In genomic region chr4:63596010-63596409, GRCm38 (mm10) we compare ENCODE assay signal across 30 mouse cellular contexts. TPM values are rescaled to one million over a fixed set of nuclear protein-coding genes. Genes with fewer than 3 reads are reported as not detected.
A peak's percentile ranks its signal among the peaks of the same experiment; 100 is the strongest.
DNase-seq lines count a peak whose midpoint lies in the region; ATAC-seq and TF ChIP-seq lines count a peak whose summit lies in the region.
"Had no signal": no experiment of that assay in that cellular context is flagged by ENCODE, and none has a peak within 500 bp of the region (broad histone marks: within the 10 kb centered on the region; RNA-seq: fewer than 3 reads in every experiment).

No protein-coding gene starts in this region.

- no peak for ATAC-seq in heart, embryonic 12.5 days (ENCODE audit: insufficient number of reproducible peaks, low FRiP score)
- peak; percentile 78 for ATAC-seq in intestine, postnatal 0 days
- ATAC-seq in hindbrain, embryonic 16.5 days = no peak
- ATAC-seq: forebrain, embryonic 14.5 days; forebrain, embryonic 16.5 days; Patski had no signal

- no peaks in the 10 kb centered on the region for H3K79me2 ChIP-seq in myocyte (ENCODE audit: control insufficient read depth, insufficient read depth)

- peaks cover 16% of the 10 kb centered on the region for H3K4me1 ChIP-seq in heart, embryonic 12.5 days (replicated peaks)
- H3K4me1 ChIP-seq in intestine, postnatal 0 days (replicated peaks; ENCODE audit: control insufficient read depth, insufficient read depth, low read length) = peaks cover 9% of the 10 kb centered on the region; the same call in 1 of the 2 replicates
- no peaks in the 10 kb centered on the region for H3K4me1 ChIP-seq in hindbrain, embryonic 16.5 days (ENCODE audit: control insufficient read depth, insufficient read depth, low read depth, low read length)
- H3K4me1 ChIP-seq: embryonic facial prominence, embryonic 13.5 days; embryonic facial prominence, embryonic 15.5 days; forebrain, embryonic 10.5 days had no signal

- no peak overlapping the region for H3K9ac ChIP-seq in heart, embryonic 12.5 days
- H3K9ac ChIP-seq in intestine, postnatal 0 days (ENCODE audit: low read depth, low read length) = no peak overlapping the region
- no peak overlapping the region for H3K9ac ChIP-seq in hindbrain, embryonic 16.5 days (ENCODE audit: low read depth, low read length)
- H3K9ac ChIP-seq: embryonic facial prominence, embryonic 13.5 days; embryonic facial prominence, embryonic 15.5 days; forebrain, embryonic 12.5 days had no signal

- TF ChIP-seq CTCF in intestine, postnatal 0 days (IDR thresholded peaks at IDR 0.05; ENCODE audit: low read depth) = no peak

- H3K27me3 ChIP-seq in heart, embryonic 12.5 days (replicated peaks) = no peaks in the 10 kb centered on the region
- H3K27me3 ChIP-seq in intestine, postnatal 0 days (replicated peaks; ENCODE audit: control insufficient read depth, insufficient read depth, low read length) = no peaks in the 10 kb centered on the region
- no peaks in the 10 kb centered on the region for H3K27me3 ChIP-seq in myocyte (ENCODE audit: control insufficient read depth, insufficient read depth, insufficient read length)
- H3K27me3 ChIP-seq in hindbrain, embryonic 16.5 days (replicated peaks; ENCODE audit: control insufficient read depth, insufficient read depth, low read length) = no peaks in the 10 kb centered on the region
- H3K27me3 ChIP-seq: CH12.LX; embryonic facial prominence, embryonic 13.5 days; embryonic facial prominence, embryonic 15.5 days; forebrain, embryonic 12.5 days; Patski had no signal

- 79% methylated on average over 4 of the region's 4 CpGs for WGBS in heart, embryonic 12.5 days
- 35% methylated on average over 4 of the region's 4 CpGs for WGBS in intestine, postnatal 0 days
- 97% methylated on average over 4 of the region's 4 CpGs for WGBS in hindbrain, embryonic 16.5 days

- DNase-seq in heart, adult 11 months = peak; percentile 68
- DNase-seq in layer of hippocampus, postnatal 36 days = no peak
- DNase-seq: adrenal gland, adult 8-10 months; adrenal gland, postnatal 14 days; adrenal gland, postnatal 36 days; cerebellum, adult 11-12 months; cerebellum, adult 8-10 months; cerebellum, adult 9-11 months; cerebellum, postnatal 14 days; cerebellum, postnatal 36 days; embryo, embryonic 11 days had no signal

- H3K27ac ChIP-seq in heart, embryonic 12.5 days (ENCODE audit: poor library complexity, severe bottlenecking) = no peak overlapping the region
- 0 out of 2 replicates have a peak overlapping the region, but pooled peaks have one; percentile 21 for H3K27ac ChIP-seq in intestine, postnatal 0 days (ENCODE audit: low read depth, low read length)
- no peak overlapping the region for H3K27ac ChIP-seq in hindbrain, embryonic 16.5 days (ENCODE audit: low read depth, low read length)
- H3K27ac ChIP-seq: embryonic facial prominence, embryonic 13.5 days; embryonic facial prominence, embryonic 15.5 days; forebrain, embryonic 10.5 days; forebrain, embryonic 12.5 days had no signal

- H3K4me2 ChIP-seq in heart, embryonic 12.5 days = no peak overlapping the region
- H3K4me2 ChIP-seq in intestine, postnatal 0 days (replicated peaks; ENCODE audit: low read depth) = 0 out of 2 replicates have a peak overlapping the region, but pooled peaks have one; percentile 6
- no peak overlapping the region for H3K4me2 ChIP-seq in myocyte (ENCODE audit: low read depth)
- H3K4me2 ChIP-seq in hindbrain, embryonic 16.5 days (ENCODE audit: low read length) = no peak overlapping the region
- H3K4me2 ChIP-seq: embryonic facial prominence, embryonic 13.5 days; embryonic facial prominence, embryonic 15.5 days; forebrain, embryonic 12.5 days had no signal

- TF ChIP-seq POLR2A in myocyte (IDR thresholded peaks at IDR 0.05; ENCODE audit: insufficient read length, low read depth) = no peak

- H3K36me3 ChIP-seq in heart, embryonic 12.5 days = no peaks in the 10 kb centered on the region
- H3K36me3 ChIP-seq in intestine, postnatal 0 days (ENCODE audit: control insufficient read depth, insufficient read depth) = no peaks in the 10 kb centered on the region
- no peaks in the 10 kb centered on the region for H3K36me3 ChIP-seq in myocyte (ENCODE audit: control insufficient read depth, insufficient read depth)
- no peaks in the 10 kb centered on the region for H3K36me3 ChIP-seq in hindbrain, embryonic 16.5 days (ENCODE audit: control insufficient read depth, insufficient read depth, low read length)
- H3K36me3 ChIP-seq: embryonic facial prominence, embryonic 13.5 days; embryonic facial prominence, embryonic 15.5 days; forebrain, embryonic 10.5 days; forebrain, embryonic 12.5 days; G1E had no signal

- H3K9me3 ChIP-seq in heart, embryonic 12.5 days (replicated peaks) = no peaks in the 10 kb centered on the region
- H3K9me3 ChIP-seq in intestine, postnatal 0 days (ENCODE audit: control insufficient read depth) = no peaks in the 10 kb centered on the region
- no peaks in the 10 kb centered on the region for H3K9me3 ChIP-seq in hindbrain, embryonic 16.5 days (ENCODE audit: control insufficient read depth, low read length)
- H3K9me3 ChIP-seq: embryonic facial prominence, embryonic 13.5 days; embryonic facial prominence, embryonic 15.5 days; forebrain, embryonic 10.5 days; forebrain, embryonic 12.5 days had no signal

- H3ac ChIP-seq in myocyte (ENCODE audit: control insufficient read depth, insufficient read length) = no peak overlapping the region

- H3K4me3 ChIP-seq in heart, embryonic 12.5 days = no peak overlapping the region
- no peak overlapping the region for H3K4me3 ChIP-seq in intestine, postnatal 0 days (ENCODE audit: low read depth, low read length)
- H3K4me3 ChIP-seq in myocyte = no peak overlapping the region
- no peak overlapping the region for H3K4me3 ChIP-seq in hindbrain, embryonic 16.5 days (ENCODE audit: low read length)
- H3K4me3 ChIP-seq: embryonic facial prominence, embryonic 13.5 days; embryonic facial prominence, embryonic 15.5 days; erythroblast, embryonic 14.5 days; forebrain, embryonic 10.5 days; forebrain, embryonic 12.5 days had no signal

TF ChIP-seq in myocyte, 11 proteins besides CTCF, POLR2A, EP300 and RAD21:
- TF ChIP-seq TCF12 (IDR thresholded peaks at IDR 0.05; ENCODE audit: insufficient read depth, poor library complexity, severe bottlenecking) (no peak), MYOG (IDR thresholded peaks at IDR 0.05; ENCODE audit: control insufficient read depth in 1 of 3, insufficient read depth in 1 of 3, insufficient read length in 2 of 3, low read depth in 2 of 3) (peak in 1 of 3 experiments; percentile 58), MYOD1 (IDR thresholded peaks at IDR 0.05; ENCODE audit: control insufficient read depth in 1 of 3, insufficient read length in 2 of 3, low read depth in 2 of 3) (peak in 2 of 3 experiments; percentile 76 to 87)

RNA-seq across cellular contexts. Expression of gene Gm11213, which starts 9.1 kb away (rescaled TPM):
- not detected in 2 replicates for polyA plus RNA-seq in heart, embryonic 12.5 days (2016; fragmentation: Nextera tagmentation; extraction: Ambion mirVana)
- polyA plus RNA-seq in intestine, postnatal 0 days (2015; fragmentation: Nextera tagmentation; extraction: Ambion mirVana) = not detected in 2 replicates
- not detected for polyA plus RNA-seq in myocyte (2012; fragmentation: generic; extraction: Trizol)
- total RNA-seq in layer of hippocampus, postnatal 36 days (2021) = not detected
- polyA plus RNA-seq in hindbrain, embryonic 16.5 days (2015; fragmentation: Nextera tagmentation; extraction: Ambion mirVana) = not detected in 2 replicates
- total RNA-seq: adrenal gland, adult 18-20 months; adrenal gland, adult 8-10 months; adrenal gland, postnatal 14 days; adrenal gland, postnatal 36 days; CH12.LX; common myeloid progenitor, adult 5-6 weeks; G1E had no signal
- polyA plus RNA-seq: activated CD4-positive, CD25-positive, alpha-beta regulatory T cell, adult 4 months; CD4-positive, CD25-positive, alpha-beta regulatory T cell, adult 4 months; embryonic facial prominence, embryonic 11.5 days; embryonic facial prominence, embryonic 13.5 days; embryonic facial prominence, embryonic 15.5 days; erythroblast, embryonic 14.5 days; forebrain, embryonic 10.5 days; forebrain, embryonic 12.5 days; forebrain, embryonic 14.5 days; forebrain, embryonic 16.5 days; G1E; Patski had no signal

RNA-seq across cellular contexts. Expression of gene Tex48, which starts 26.2 kb away (rescaled TPM):
- polyA plus RNA-seq in heart, embryonic 12.5 days (2016; fragmentation: Nextera tagmentation; extraction: Ambion mirVana) = not detected in 2 replicates
- not detected in 2 replicates for polyA plus RNA-seq in intestine, postnatal 0 days (2015; fragmentation: Nextera tagmentation; extraction: Ambion mirVana)
- not detected for polyA plus RNA-seq in myocyte (2012; fragmentation: generic; extraction: Trizol)
- not detected for total RNA-seq in layer of hippocampus, postnatal 36 days (2021)
- not detected in 2 replicates for polyA plus RNA-seq in hindbrain, embryonic 16.5 days (2015; fragmentation: Nextera tagmentation; extraction: Ambion mirVana)
- total RNA-seq: adrenal gland, adult 18-20 months; adrenal gland, adult 8-10 months; adrenal gland, postnatal 14 days; adrenal gland, postnatal 36 days; CH12.LX; common myeloid progenitor, adult 5-6 weeks; G1E had no signal
- polyA plus RNA-seq: activated CD4-positive, CD25-positive, alpha-beta regulatory T cell, adult 4 months; CD4-positive, CD25-positive, alpha-beta regulatory T cell, adult 4 months; embryonic facial prominence, embryonic 11.5 days; embryonic facial prominence, embryonic 13.5 days; embryonic facial prominence, embryonic 15.5 days; erythroblast, embryonic 14.5 days; forebrain, embryonic 10.5 days; forebrain, embryonic 12.5 days; forebrain, embryonic 14.5 days; forebrain, embryonic 16.5 days; G1E; Patski had no signal

RNA-seq across cellular contexts. Expression of gene Tmem268, which starts 37.4 kb away (rescaled TPM):
- 5.3 and 5.6 TPM in 2 replicates for polyA plus RNA-seq in heart, embryonic 12.5 days (2016; fragmentation: Nextera tagmentation; extraction: Ambion mirVana)
- 15.5 and 18.7 TPM in 2 replicates for polyA plus RNA-seq in intestine, postnatal 0 days (2015; fragmentation: Nextera tagmentation; extraction: Ambion mirVana)
- 19.5 TPM for polyA plus RNA-seq in myocyte (2012; fragmentation: generic; extraction: Trizol)
- 1 to 10 TPM; 7.1 to 8.4 TPM for total RNA-seq in layer of hippocampus, postnatal 36 days (2021)
- 3.8 and 5.1 TPM in 2 replicates for polyA plus RNA-seq in hindbrain, embryonic 16.5 days (2015; fragmentation: Nextera tagmentation; extraction: Ambion mirVana)

RNA-seq across cellular contexts. Expression of gene Atp6v1g1, which starts 51.4 kb away (rescaled TPM):
- 196 and 202 TPM in 2 replicates for polyA plus RNA-seq in heart, embryonic 12.5 days (2016; fragmentation: Nextera tagmentation; extraction: Ambion mirVana)
- 345 and 364 TPM in 2 replicates for polyA plus RNA-seq in intestine, postnatal 0 days (2015; fragmentation: Nextera tagmentation; extraction: Ambion mirVana)
- 447 TPM for polyA plus RNA-seq in myocyte (2012; fragmentation: generic; extraction: Trizol)
- total RNA-seq in layer of hippocampus, postnatal 36 days (2021) = 100 to 1,000 TPM; 124 to 125 TPM
- 389 and 410 TPM in 2 replicates for polyA plus RNA-seq in hindbrain, embryonic 16.5 days (2015; fragmentation: Nextera tagmentation; extraction: Ambion mirVana)
